Comparison of ENCODE assay signal across 16 mouse cellular contexts in genomic region chr9:108131502-108131901, GRCm38 (mm10). TPM values are rescaled to one million over a fixed set of nuclear protein-coding genes. Genes with fewer than 3 reads are reported as not detected.
A peak's percentile ranks its signal among the peaks of the same experiment; 100 is the strongest.
DNase-seq lines count a peak whose midpoint lies in the region; TF ChIP-seq lines count a peak whose summit lies in the region.
"Had no signal": no experiment of that assay in that cellular context is flagged by ENCODE, and none has a peak within 500 bp of the region (broad histone marks: within the 10 kb centered on the region; RNA-seq: fewer than 3 reads in every experiment).

No protein-coding gene starts in this region.

- DNase-seq in layer of hippocampus, adult 2 months (ENCODE audit: low spot score in 2 of 2) = no peak
- no peak for DNase-seq in layer of hippocampus, adult 9-10 months (ENCODE audit: low spot score)
- peak; percentile 43 for DNase-seq in MEL (ENCODE audit: low read depth, low spot score)
- DNase-seq in cerebellum, adult 9-11 months = no peak
- DNase-seq: adrenal gland, adult 2 months; adrenal gland, adult 8-10 months; adrenal gland, postnatal 10 days; adrenal gland, postnatal 14 days; adrenal gland, postnatal 25 days; adrenal gland, postnatal 36 days; B cell, adult 2 months; cerebellum, adult 11 months; cerebellum, adult 11-12 months; cerebellum, adult 18-20 months; cerebellum, adult 2 months had no signal

- TF ChIP-seq CTCF in layer of hippocampus, adult 2 months (conservative IDR thresholded peaks at IDR 0.05) = peak; percentile 30; the same call in 1 of the 2 replicates
- no peak for TF ChIP-seq CTCF in MEL (IDR thresholded peaks at IDR 0.05 in 2 of 3, conservative IDR thresholded peaks at IDR 0.05 in 1 of 3; ENCODE audit: control insufficient read depth in 1 of 3, insufficient read depth in 1 of 3, low read depth in 2 of 3, low read length in 3 of 3, poor library complexity in 1 of 3, severe bottlenecking in 1 of 3)

- no peak overlapping the region for H3K9ac ChIP-seq in MEL (ENCODE audit: control insufficient read depth, low read depth, low read length, poor library complexity, severe bottlenecking)

- no peak overlapping the region for H3K27ac ChIP-seq in layer of hippocampus, adult 2 months
- H3K27ac ChIP-seq in MEL (ENCODE audit: control insufficient read depth, low read depth, low read length) = no peak overlapping the region

- H3K4me3 ChIP-seq in layer of hippocampus, adult 2 months = no peak overlapping the region
- no peak overlapping the region for H3K4me3 ChIP-seq in MEL (ENCODE audit: control insufficient read depth in 1 of 2, insufficient read depth in 1 of 2, low read depth in 2 of 2, low read length in 2 of 2)

- H3K36me3 ChIP-seq in MEL (ENCODE audit: control insufficient read depth in 1 of 2, insufficient read depth in 2 of 2, low read length in 2 of 2) = no peaks in the 10 kb centered on the region; a peak in 1 of 4 replicates
- H3K36me3 ChIP-seq: G1E had no signal

- no peak for TF ChIP-seq RAD21 in MEL (IDR thresholded peaks at IDR 0.05; ENCODE audit: low read depth, low read length)

- peaks cover 8 to 18% of the 10 kb centered on the region in 2 experiments for H3K4me1 ChIP-seq in MEL (ENCODE audit: control insufficient read depth in 1 of 2, insufficient read depth in 2 of 2, low read length in 2 of 2)

- no peaks in the 10 kb centered on the region for H3K9me3 ChIP-seq in MEL (replicated peaks; ENCODE audit: insufficient read depth, low read length)
- H3K9me3 ChIP-seq: G1E had no signal

- no peak for TF ChIP-seq POLR2A in MEL (IDR thresholded peaks at IDR 0.05; ENCODE audit: control insufficient read depth in 1 of 2, insufficient read depth in 1 of 2, low read depth in 1 of 2, low read length in 2 of 2, poor library complexity in 1 of 2)

- no peaks in the 10 kb centered on the region for H3K79me2 ChIP-seq in MEL (ENCODE audit: control insufficient read depth, insufficient read depth, low read length, poor library complexity)

- peak; percentile 26 to 59; a peak in 2 of 4 replicates for TF ChIP-seq EP300 in MEL (IDR thresholded peaks at IDR 0.05; ENCODE audit: low read depth in 1 of 2, low read length in 2 of 2)

- no peaks in the 10 kb centered on the region for H3K27me3 ChIP-seq in MEL (ENCODE audit: control insufficient read depth in 1 of 2, insufficient read depth in 2 of 2, low read length in 2 of 2)

TF ChIP-seq in MEL, 35 proteins besides CTCF, POLR2A, EP300 and RAD21:
- TF ChIP-seq GATA1 (IDR thresholded peaks at IDR 0.05; ENCODE audit: low read depth, low read length) = peak; percentile 67
- no peak for TF ChIP-seq CHD1 (IDR thresholded peaks at IDR 0.05; ENCODE audit: low read depth, low read length)
- TF ChIP-seq TCF12 (IDR thresholded peaks at IDR 0.05; ENCODE audit: low read depth, low read length) = 0 out of 2 replicates have a peak, but pooled peaks have one; percentile 29

RNA-seq across cellular contexts. Expression of gene Apeh, which starts 37.1 kb away (rescaled TPM):
- total RNA-seq in layer of hippocampus, adult 2 months (2021) = 10 to 100 TPM; 35.3 to 37.0 TPM
- 57.5 and 76.1 TPM in 2 replicates for total RNA-seq in MEL (2012; rRNA removed)
- 10 to 100 TPM in 1 of 2 experiments, not detected in 1; 69.0 TPM for polyA plus RNA-seq in MEL (2012; ENCODE audit: insufficient read depth in 1 of 2, insufficient read length in 2 of 2, low read depth in 1 of 2, low replicate concordance in 2 of 2, missing spikeins in 1 of 2)

RNA-seq across cellular contexts. Expression of gene Rnf123, which starts 48.4 kb away (rescaled TPM):
- total RNA-seq in layer of hippocampus, adult 2 months (2021) = 100 to 1,000 TPM in 1 of 2 experiments, 10 to 100 TPM in 1; 95.7 to 111 TPM
- total RNA-seq in MEL (2012; rRNA removed) = 24.9 and 28.5 TPM in 2 replicates
- polyA plus RNA-seq in MEL (2012; ENCODE audit: insufficient read depth in 1 of 2, insufficient read length in 2 of 2, low read depth in 1 of 2, low replicate concordance in 2 of 2, missing spikeins in 1 of 2) = 10 to 100 TPM in 1 of 2 experiments, not detected in 1; 74.8 TPM

RNA-seq across cellular contexts. Expression of gene Mst1, which starts 51.3 kb away (rescaled TPM):
- total RNA-seq in layer of hippocampus, adult 2 months (2021) = not detected
- total RNA-seq in MEL (2012; rRNA removed) = 1.6 and 4.6 TPM in 2 replicates
- 1 to 10 TPM in 1 of 2 experiments, not detected in 1; 10.0 TPM for polyA plus RNA-seq in MEL (2012; ENCODE audit: insufficient read depth in 1 of 2, insufficient read length in 2 of 2, low read depth in 1 of 2, low replicate concordance in 2 of 2, missing spikeins in 1 of 2)

RNA-seq across cellular contexts. Expression of gene Bsn, which starts 58.7 kb away (rescaled TPM):
- total RNA-seq in layer of hippocampus, adult 2 months (2021) = 100 to 1,000 TPM; 236 to 246 TPM
- total RNA-seq in MEL (2012; rRNA removed) = 2.7 and 3.5 TPM in 2 replicates
- polyA plus RNA-seq in MEL (2012; ENCODE audit: insufficient read depth in 1 of 2, insufficient read length in 2 of 2, low read depth in 1 of 2, low replicate concordance in 2 of 2, missing spikeins in 1 of 2) = 1 to 10 TPM in 1 of 2 experiments, not detected in 1; 5.6 TPM
